Mouse (Mus musculus): ENCODE results near the gene Whrn. TPM values are rescaled to one million over a fixed set of nuclear protein-coding genes. Genes with fewer than 3 reads are reported as not detected.

Gene Whrn
- polyA plus RNA-seq, 1 experiment from 2014 or later, result 0.61 TPM

DNA sequence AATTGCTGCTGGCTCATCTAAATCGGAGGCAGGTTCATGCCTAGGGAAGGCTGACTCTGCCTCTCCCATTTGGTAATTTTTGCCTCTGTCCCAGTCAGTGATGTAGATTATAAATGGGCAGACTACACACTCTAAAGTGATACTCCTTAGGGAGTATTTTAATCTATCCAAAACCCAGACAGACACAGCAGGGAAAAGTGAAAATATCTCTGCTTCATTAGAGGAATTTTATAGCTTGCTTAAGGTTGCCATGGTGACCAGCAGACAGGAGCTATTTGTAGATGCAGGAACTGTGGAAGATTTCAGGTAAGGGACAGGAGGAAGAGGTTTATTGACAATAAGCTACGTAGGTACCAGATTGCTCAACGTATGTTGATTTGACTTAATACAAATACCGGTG, 41.8 kb upstream of the Whrn start:
- Histone ChIP-seq H3K9me3 (ENCODE audit: low read length) (no peaks in the 10 kb centered on the region), H3K4me3 (ENCODE audit: low read depth, low read length) (no peak overlapping the region), H3K4me2 (ENCODE audit: low read depth, low read length) (no peak overlapping the region), H3K27me3 (ENCODE audit: insufficient read depth, low read length) (no peaks in the 10 kb centered on the region), H3K4me1 (ENCODE audit: insufficient read depth) (no peaks in the 10 kb centered on the region), H3K36me3 (replicated peaks; ENCODE audit: insufficient read depth, low read length) (no peaks in the 10 kb centered on the region), H3K9ac (replicated peaks) (no peak overlapping the region), H3K27ac (ENCODE audit: low read depth) (no peak overlapping the region)
- no peak for DNase-seq
- 68% methylated on average over 4 of the region's 4 CpGs for WGBS (ENCODE audit: insufficient replicate concordance)
- no peak for ATAC-seq
- TF ChIP-seq CTCF (IDR thresholded peaks at IDR 0.05; ENCODE audit: low read depth) (no peak), EP300 (IDR thresholded peaks at IDR 0.05; ENCODE audit: low read depth) (no peak)

DNA sequence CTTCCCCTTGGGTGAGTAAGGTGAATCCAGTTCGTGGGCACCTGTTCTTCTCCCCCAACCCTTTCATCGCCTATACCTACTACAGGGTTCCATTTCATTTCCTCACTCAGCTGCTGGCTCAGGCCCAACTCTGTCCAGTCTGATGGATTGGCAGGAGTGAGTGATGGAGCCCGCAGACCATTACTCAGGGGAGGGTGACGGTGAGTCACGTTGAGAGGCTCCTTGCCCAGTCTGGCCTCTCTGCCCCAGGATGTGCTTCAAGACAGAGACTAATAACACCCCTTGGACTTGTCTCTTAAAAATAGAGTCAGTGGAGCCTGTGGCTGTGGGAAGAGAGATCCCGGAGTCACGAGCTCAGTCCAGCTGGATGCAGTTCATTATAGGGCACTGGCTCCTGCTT, 34.6 kb upstream of the Whrn start:
- H3K4me3 ChIP-seq (ENCODE audit: low read depth, low read length), result no peak overlapping the region
- no peak overlapping the region for H3K4me2 ChIP-seq (ENCODE audit: low read depth, low read length)
- no peak overlapping the region for H3K27ac ChIP-seq (ENCODE audit: low read depth)
- no peaks in the 10 kb centered on the region for H3K4me1 ChIP-seq (ENCODE audit: insufficient read depth)
- no peak overlapping the region for H3K9ac ChIP-seq (replicated peaks)
- TF ChIP-seq CTCF (IDR thresholded peaks at IDR 0.05; ENCODE audit: low read depth) (no peak), EP300 (IDR thresholded peaks at IDR 0.05; ENCODE audit: low read depth) (no peak)
- 78% methylated on average over 7 of the region's 7 CpGs for WGBS (ENCODE audit: insufficient replicate concordance)
- no peaks in the 10 kb centered on the region for H3K9me3 ChIP-seq (ENCODE audit: low read length)
- DNase-seq (no peak), ATAC-seq (no peak)
- no peaks in the 10 kb centered on the region for H3K36me3 ChIP-seq (replicated peaks; ENCODE audit: insufficient read depth, low read length)
- no peaks in the 10 kb centered on the region for H3K27me3 ChIP-seq (ENCODE audit: insufficient read depth, low read length)

DNA sequence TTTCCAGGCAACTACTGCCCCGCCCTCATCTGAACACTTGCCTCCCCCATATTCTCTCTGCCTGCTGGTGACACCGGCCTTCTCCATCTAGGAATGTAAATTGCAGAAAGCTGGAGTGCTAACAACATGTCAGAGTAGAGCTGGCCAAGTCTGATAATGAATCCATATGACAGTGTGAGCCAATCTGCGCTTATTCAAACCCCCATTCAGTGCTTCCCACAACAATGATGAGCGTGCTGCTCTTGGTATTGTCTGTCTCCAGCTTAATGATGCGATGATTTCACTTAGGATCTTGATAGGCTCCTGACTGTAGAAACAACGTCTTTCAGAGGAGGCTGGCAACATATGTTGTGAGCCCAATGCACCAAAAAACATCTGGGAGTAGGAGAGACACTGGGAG, 33.2 kb upstream of the Whrn start:
- H3K9ac ChIP-seq (replicated peaks), result no peak overlapping the region
- H3K4me2 ChIP-seq (ENCODE audit: low read depth, low read length), result no peak overlapping the region
- H3K27ac ChIP-seq (ENCODE audit: low read depth), result no peak overlapping the region
- H3K4me1 ChIP-seq (ENCODE audit: insufficient read depth), result no peaks in the 10 kb centered on the region
- no peak overlapping the region for H3K4me3 ChIP-seq (ENCODE audit: low read depth, low read length)
- no peaks in the 10 kb centered on the region for H3K27me3 ChIP-seq (ENCODE audit: insufficient read depth, low read length)
- H3K9me3 ChIP-seq (ENCODE audit: low read length), result no peaks in the 10 kb centered on the region
- DNase-seq (no peak), ATAC-seq (no peak)
- 77% methylated on average over 6 of the region's 6 CpGs for WGBS (ENCODE audit: insufficient replicate concordance)
- no peaks in the 10 kb centered on the region for H3K36me3 ChIP-seq (replicated peaks; ENCODE audit: insufficient read depth, low read length)
- TF ChIP-seq CTCF (IDR thresholded peaks at IDR 0.05; ENCODE audit: low read depth) (no peak), EP300 (IDR thresholded peaks at IDR 0.05; ENCODE audit: low read depth) (no peak)

DNA sequence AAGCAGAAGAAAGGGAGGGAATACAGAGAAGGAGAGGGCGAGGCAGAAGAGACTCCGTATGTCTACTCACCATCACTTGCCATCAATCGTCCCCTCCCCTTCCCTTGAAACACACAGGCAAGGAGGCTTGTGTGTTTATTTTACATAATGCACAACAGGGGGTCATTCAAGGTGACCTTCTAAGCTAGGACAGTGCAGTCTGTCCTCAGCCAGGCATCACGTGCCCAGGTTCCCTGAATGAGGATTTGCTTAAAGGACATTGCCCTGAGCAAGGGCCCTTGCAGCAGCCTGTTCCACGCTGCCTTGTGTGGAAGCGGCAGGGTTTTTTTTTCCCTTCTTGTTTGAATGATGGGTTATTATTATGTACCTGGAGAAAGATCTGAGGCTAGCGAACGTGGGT, 29.7 kb upstream of the Whrn start:
- DNase-seq, result no peak
- Histone ChIP-seq H3K9ac (replicated peaks) (no peak overlapping the region), H3K4me3 (ENCODE audit: low read depth, low read length) (no peak overlapping the region), H3K27ac (ENCODE audit: low read depth) (no peak overlapping the region), H3K4me1 (ENCODE audit: insufficient read depth) (no peaks in the 10 kb centered on the region), H3K4me2 (ENCODE audit: low read depth, low read length) (no peak overlapping the region), H3K36me3 (replicated peaks; ENCODE audit: insufficient read depth, low read length) (no peaks in the 10 kb centered on the region), H3K27me3 (ENCODE audit: insufficient read depth, low read length) (no peaks in the 10 kb centered on the region), H3K9me3 (ENCODE audit: low read length) (no peaks in the 10 kb centered on the region)
- ATAC-seq, result no peak
- TF ChIP-seq EP300 (IDR thresholded peaks at IDR 0.05; ENCODE audit: low read depth), result no peak
- WGBS (ENCODE audit: insufficient replicate concordance), result 73% methylated on average over 8 of the region's 8 CpGs

DNA sequence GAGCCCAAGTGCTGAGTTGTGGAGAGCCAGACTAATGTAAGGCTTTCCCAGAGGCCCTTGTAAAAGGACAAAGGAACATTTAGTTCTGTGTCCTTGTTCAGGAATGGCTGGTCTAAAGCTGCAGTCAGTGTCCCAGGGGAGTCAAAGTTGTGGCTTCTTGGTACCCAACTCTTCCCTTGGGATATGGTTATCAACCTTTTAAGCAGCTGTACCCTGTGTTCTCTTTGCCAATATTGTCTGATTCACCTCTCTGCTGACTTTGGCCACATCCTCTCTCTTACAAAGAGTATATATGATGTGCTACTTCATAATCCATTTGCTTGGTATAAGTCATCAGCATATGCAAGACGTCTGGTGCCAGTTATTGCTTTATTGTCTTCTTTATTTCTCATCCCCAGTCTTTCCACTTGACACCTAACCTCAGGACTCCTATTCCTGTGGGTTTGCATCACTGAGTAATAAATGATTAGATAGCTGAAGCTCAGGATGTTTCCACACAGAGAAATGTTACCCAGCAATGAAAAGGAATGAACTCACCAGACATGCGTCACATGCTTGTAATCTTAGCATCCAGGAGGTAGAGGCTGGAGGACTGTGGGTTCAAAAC, 26.1 kb upstream of the Whrn start:
- 69% methylated on average over 2 of the region's 2 CpGs for WGBS (ENCODE audit: insufficient replicate concordance)
- ATAC-seq (no peak), DNase-seq (no peak)
- TF ChIP-seq CTCF (IDR thresholded peaks at IDR 0.05; ENCODE audit: low read depth) (no peak), EP300 (IDR thresholded peaks at IDR 0.05; ENCODE audit: low read depth) (no peak)
- Histone ChIP-seq H3K36me3 (replicated peaks; ENCODE audit: insufficient read depth, low read length) (no peaks in the 10 kb centered on the region), H3K27ac (ENCODE audit: low read depth) (no peak overlapping the region), H3K4me1 (ENCODE audit: insufficient read depth) (no peaks in the 10 kb centered on the region), H3K9me3 (ENCODE audit: low read length) (no peaks in the 10 kb centered on the region), H3K4me2 (ENCODE audit: low read depth, low read length) (no peak overlapping the region), H3K9ac (replicated peaks) (no peak overlapping the region), H3K4me3 (ENCODE audit: low read depth, low read length) (no peak overlapping the region), H3K27me3 (ENCODE audit: insufficient read depth, low read length) (no peaks in the 10 kb centered on the region)

DNA sequence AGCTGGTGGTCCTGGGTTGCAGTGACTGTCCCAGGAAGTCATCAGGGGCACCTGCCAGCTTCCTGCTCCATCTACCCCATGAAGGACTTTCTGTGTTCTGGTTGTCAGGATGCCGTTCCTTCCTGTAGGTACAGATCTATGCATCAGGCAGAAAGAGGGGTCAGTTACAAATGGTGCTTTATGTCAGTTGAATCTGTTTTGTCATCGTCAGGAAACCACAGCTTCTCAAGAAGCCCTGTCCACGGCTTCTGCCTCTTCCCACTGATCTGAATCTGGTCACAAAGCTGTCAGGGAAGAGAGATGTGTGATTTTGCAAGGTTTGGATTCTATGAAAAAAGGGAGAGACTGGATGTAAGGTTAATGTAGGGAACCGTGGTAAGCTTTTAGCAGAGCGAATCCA, 19.2 kb upstream of the Whrn start:
- no peak overlapping the region for H3K4me2 ChIP-seq (ENCODE audit: low read depth, low read length)

More for the DNA sequence above, 19.2 kb upstream of the Whrn start:
- WGBS (ENCODE audit: insufficient replicate concordance), result 47% methylated on average over 5 of the region's 5 CpGs
- Histone ChIP-seq H3K4me3 (ENCODE audit: low read depth, low read length) (no peak overlapping the region), H3K27ac (ENCODE audit: low read depth) (no peak overlapping the region), H3K9ac (replicated peaks) (no peak overlapping the region), H3K9me3 (ENCODE audit: low read length) (no peaks in the 10 kb centered on the region), H3K36me3 (replicated peaks; ENCODE audit: insufficient read depth, low read length) (no peaks in the 10 kb centered on the region), H3K4me1 (ENCODE audit: insufficient read depth) (no peaks in the 10 kb centered on the region), H3K27me3 (ENCODE audit: insufficient read depth, low read length) (no peaks in the 10 kb centered on the region)
- no peak for DNase-seq
- TF ChIP-seq CTCF (IDR thresholded peaks at IDR 0.05; ENCODE audit: low read depth), result no peak
- TF ChIP-seq EP300 (IDR thresholded peaks at IDR 0.05; ENCODE audit: low read depth), result no peak
- ATAC-seq, result no peak
